Mouse (Mus musculus) lung, postnatal 0 days (tissue): ENCODE measurements around the gene Zfp963. TPM values are rescaled to one million over a fixed set of nuclear protein-coding genes. Genes with fewer than 3 reads are reported as not detected.
A peak's percentile ranks its signal among the peaks of the same experiment; 100 is the strongest.

Experiments
- ATAC-seq: fragments of 200-750 bp; cut with Nextera tagmentation; 2 replicates; pipeline ENCODE4 v1.8.0; 2017; ENCODE audit warnings: moderate library complexity
- DNase-seq: peaks from one replicate; pipeline ENCODE4 v3.0.0-alpha.2; 2016; ENCODE audit warnings: low spot score
- H3K27ac ChIP-seq: fragments of 300-500 bp; sonication (generic); 2 replicates; pipeline ENCODE4 v1.5.1; 2014; ENCODE audit warnings: antibody characterized with exemption, mild to moderate bottlenecking, low read length, mixed read lengths
- H3K27me3 ChIP-seq: fragments of 300-500 bp; sonication (generic); replicated peaks from 2 replicates; pipeline ENCODE4 v1.6.1; 2014; ENCODE audit warnings: low read length, mixed read lengths; ENCODE audit not compliant: insufficient read depth
- H3K36me3 ChIP-seq: fragments of 300-500 bp; sonication (generic); 2 replicates; pipeline ENCODE4 v1.6.1; 2014; ENCODE audit warnings: low read length, mixed read lengths; ENCODE audit not compliant: insufficient read depth
- H3K4me1 ChIP-seq: fragments of 300-500 bp; sonication (generic); 2 replicates; pipeline ENCODE4 v1.6.1; 2014; ENCODE audit warnings: antibody characterized with exemption, low read depth, low read length, mixed read lengths; ENCODE audit not compliant: insufficient read depth
- H3K4me2 ChIP-seq: fragments of 300-500 bp; sonication (generic); replicated peaks from 2 replicates; pipeline ENCODE4 v1.6.1; 2014; ENCODE audit warnings: low read depth, mild to moderate bottlenecking, low read length, moderate library complexity, mixed read lengths
- H3K4me3 ChIP-seq: fragments of 300-500 bp; sonication (generic); 2 replicates; pipeline ENCODE4 v1.5.1; 2014; ENCODE audit warnings: low read depth, low read length
- H3K9ac ChIP-seq: fragments of 300-500 bp; sonication (generic); replicated peaks from 2 replicates; pipeline ENCODE4 v1.6.1; 2014; ENCODE audit warnings: low read depth, mild to moderate bottlenecking
- H3K9me3 ChIP-seq: fragments of 300-500 bp; sonication (generic); 2 replicates; pipeline ENCODE4 v1.6.1; 2016; ENCODE audit warnings: low read length, mixed read lengths
- CTCF ChIP-seq: IDR thresholded peaks from 2 replicates; pipeline ENCODE4 v1.5.1; 2016; ENCODE audit warnings: antibody characterized with exemption, mild to moderate bottlenecking
- EP300 ChIP-seq: IDR thresholded peaks from 2 replicates; pipeline ENCODE4 v1.6.1; 2016; ENCODE audit warnings: antibody characterized with exemption, mild to moderate bottlenecking, control low read depth
- WGBS: fragments of 180-500 bp; shearing (Covaris S2); extraction: QIAGEN DNeasy Blood & Tissue Kit; methylation state at CpG from one replicate; pipeline ENCODE4 v1.1.7; 2014; 5-methylcytosine and 5-hydroxymethylcytosine counted together
- polyA plus RNA-seq: library from polyadenylated mRNA; unstranded; fragments of >200 nt; fragmentation: Nextera tagmentation; extraction: Ambion mirVana; gene quantifications from 2 replicates; pipeline ENCODE4 v1.2.1, GENCODE M21; 2015

Gene Zfp963
- polyA plus RNA-seq: 6.6 and 7.1 TPM in 2 replicates

- Histone ChIP-seq H3K4me2 (peak within 1 kb of the TSS; percentile 51), H3K4me1 (peaks cover 7% of the 10 kb centered on the region; the same call in 1 of the 2 replicates), H3K4me3 (peak within 1 kb of the TSS; percentile 70), H3K9ac (peak within 1 kb of the TSS; percentile 92), H3K9me3 (no peaks in the 10 kb centered on the region), H3K27me3 (no peaks in the 10 kb centered on the region), H3K36me3 (no peaks in the 10 kb centered on the region), H3K27ac (peak within 1 kb of the TSS; percentile 99)
- DNase-seq: peak; percentile 97
- TF ChIP-seq CTCF (no peak), EP300 (no peak)
- ATAC-seq: peak; percentile 99
- WGBS: 2% methylated on average over 48 of the region's 48 CpGs
Observed at GRCm38 (mm10) chr8:69749544-69750454, at the start of gene Zfp963. Zfp963 (minus strand) TSS chr8:69749970.

GRCm38 (mm10) chr8:69799261-69799660 lies 49.5 kb upstream of the Zfp963 start:
- H3K27ac ChIP-seq: no peak overlapping the region
- H3K4me2 ChIP-seq: no peak overlapping the region
- H3K9me3 ChIP-seq: no peaks in the 10 kb centered on the region
- H3K9ac ChIP-seq: no peak overlapping the region
- H3K4me3 ChIP-seq: no peak overlapping the region
- TF ChIP-seq CTCF (no peak), EP300 (no peak)
- no peaks in the 10 kb centered on the region for H3K4me1 ChIP-seq
- H3K27me3 ChIP-seq: no peaks in the 10 kb centered on the region
- H3K36me3 ChIP-seq: peaks cover 63% of the 10 kb centered on the region
- DNase-seq (no peak), ATAC-seq (no peak)
- WGBS: 90% methylated on average over 8 of the region's 8 CpGs

DNA sequence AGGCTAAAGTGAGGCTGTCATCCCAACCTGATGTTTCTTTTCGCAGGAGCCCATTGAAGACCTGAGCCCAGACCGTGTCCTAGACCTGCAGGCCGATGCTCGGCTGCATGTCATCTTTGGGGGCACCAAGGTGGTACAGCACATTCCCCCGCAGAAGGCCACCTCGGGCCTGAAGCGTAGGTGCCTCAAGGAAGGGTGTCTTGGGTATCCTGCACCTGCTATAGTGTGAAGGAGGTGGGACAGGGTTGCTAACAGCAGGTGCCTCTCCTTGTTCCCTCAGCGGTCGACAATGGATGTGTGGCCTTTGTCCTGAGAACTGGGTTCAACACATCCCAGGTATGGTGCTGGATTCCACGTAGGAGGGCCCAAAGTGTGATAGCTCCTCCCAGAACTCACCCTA lies 47.9 kb upstream of the Zfp963 start:
- 94% methylated on average over 10 of the region's 10 CpGs for WGBS
- ATAC-seq: no peak

GRCm38 (mm10) chr8:69796721-69797345 lies 47.1 kb upstream of the Zfp963 start:
- no peak for TF ChIP-seq EP300
- TF ChIP-seq CTCF: no peak
- DNase-seq (no peak), ATAC-seq (no peak)
- H3K36me3 ChIP-seq: peaks cover 48% of the 10 kb centered on the region
- H3K27ac ChIP-seq: no peak overlapping the region
- peaks cover 4% of the 10 kb centered on the region; the same call in 1 of the 2 replicates for H3K4me1 ChIP-seq
- H3K27me3 ChIP-seq: no peaks in the 10 kb centered on the region
- 92% methylated on average over 16 of the region's 16 CpGs for WGBS
- no peaks in the 10 kb centered on the region for H3K9me3 ChIP-seq
- no peak overlapping the region for H3K4me2 ChIP-seq
- no peak overlapping the region for H3K4me3 ChIP-seq
- no peak overlapping the region for H3K9ac ChIP-seq

More for the DNA sequence above, 47.9 kb upstream of the Zfp963 start:
- TF ChIP-seq CTCF: no peak
- TF ChIP-seq EP300: no peak
- H3K4me2 ChIP-seq: no peak overlapping the region
- H3K4me1 ChIP-seq: no peaks in the 10 kb centered on the region
- H3K27me3 ChIP-seq: no peaks in the 10 kb centered on the region
- no peak for DNase-seq
- no peaks in the 10 kb centered on the region for H3K9me3 ChIP-seq
- H3K4me3 ChIP-seq: no peak overlapping the region
- H3K36me3 ChIP-seq: peaks cover 54% of the 10 kb centered on the region
- H3K27ac ChIP-seq: no peak overlapping the region
- no peak overlapping the region for H3K9ac ChIP-seq

DNA sequence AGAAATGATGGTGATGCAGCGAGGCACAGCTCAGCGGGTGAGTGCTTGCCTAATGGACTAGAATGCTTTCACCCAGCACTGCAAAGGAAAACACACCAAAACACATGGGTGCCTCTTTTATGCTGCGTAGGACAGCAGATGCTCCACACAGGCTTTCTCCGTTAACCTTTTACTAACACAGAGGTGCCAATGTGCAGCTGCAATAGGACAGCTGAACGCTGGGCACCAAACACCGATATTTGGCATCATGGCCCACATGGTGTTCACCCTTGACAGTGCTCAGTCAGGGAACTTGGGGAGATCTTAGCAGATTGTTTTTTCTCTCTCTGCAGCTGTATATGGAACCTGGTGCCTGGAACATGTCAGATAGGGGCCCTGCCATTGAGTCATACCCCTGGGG lies 45.1 kb upstream of the Zfp963 start:
- WGBS: 95% methylated on average over 6 of the region's 6 CpGs
- peaks cover 34% of the 10 kb centered on the region for H3K36me3 ChIP-seq
- H3K4me1 ChIP-seq: peaks cover 7% of the 10 kb centered on the region; the same call in 1 of the 2 replicates
- H3K4me3 ChIP-seq: no peak overlapping the region
- TF ChIP-seq CTCF (no peak), EP300 (no peak)
- ATAC-seq: no peak
- H3K9ac ChIP-seq: no peak overlapping the region
- H3K9me3 ChIP-seq: no peaks in the 10 kb centered on the region
- no peaks in the 10 kb centered on the region for H3K27me3 ChIP-seq
- no peak overlapping the region for H3K4me2 ChIP-seq
- no peak for DNase-seq
- H3K27ac ChIP-seq: no peak overlapping the region

- no peak overlapping the region for H3K4me2 ChIP-seq
- no peak overlapping the region for H3K4me3 ChIP-seq
- H3K27me3 ChIP-seq: no peaks in the 10 kb centered on the region
- DNase-seq: no peak
- peaks cover 27% of the 10 kb centered on the region for H3K36me3 ChIP-seq
- ATAC-seq: no peak
- 94% methylated on average over 3 of the region's 3 CpGs for WGBS
- TF ChIP-seq CTCF: no peak
- no peak for TF ChIP-seq EP300
- H3K27ac ChIP-seq: no peak overlapping the region
- no peak overlapping the region for H3K9ac ChIP-seq
- H3K9me3 ChIP-seq: no peaks in the 10 kb centered on the region
- peaks cover 7% of the 10 kb centered on the region; the same call in 1 of the 2 replicates for H3K4me1 ChIP-seq
Observed at GRCm38 (mm10) chr8:69794096-69794495, 44.3 kb upstream of the Zfp963 start.
